Mouse (Mus musculus) G1E-ER4 (cell line): ENCODE results near the gene Kif3a. TPM values are rescaled to one million over a fixed set of nuclear protein-coding genes. Genes with fewer than 3 reads are reported as not detected.
A peak's percentile ranks its signal among the peaks of the same experiment; 100 is the strongest.

Experiments
- GATA1 ChIP-seq: IDR thresholded peaks from one replicate; pipeline ENCODE4 v1.8.0; 2012; ENCODE audit warnings: low read length, inconsistent platforms
- polyA plus RNA-seq: library from polyadenylated mRNA; stranded (reverse); fragments of >175 nt; gene quantifications from 2 replicates; pipeline ENCODE4 v1.2.3, GENCODE M21; 2012

Gene Kif3a
- polyA plus RNA-seq, 1 experiment = 6.9 TPM

DNA sequence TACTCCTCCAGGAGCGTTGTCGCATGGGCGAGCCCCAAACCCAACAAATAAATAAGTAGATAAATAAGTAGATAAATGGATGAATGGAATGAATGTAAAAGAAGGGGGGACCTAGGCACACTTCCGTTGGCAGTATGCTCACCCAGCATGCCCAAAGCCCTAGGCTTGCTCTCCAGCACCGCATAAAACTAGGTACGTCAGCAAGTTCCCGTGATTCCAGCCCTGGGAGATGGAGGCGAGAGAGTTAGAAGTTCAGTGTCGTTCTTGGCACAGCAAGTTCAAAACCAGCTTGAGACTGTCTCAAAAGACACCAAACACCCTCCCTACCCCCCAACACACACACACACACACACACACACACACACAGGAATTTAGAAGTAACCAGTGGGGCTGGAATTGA lies 37.2 kb upstream of the Kif3a start:
- TF ChIP-seq GATA1 = no peak

DNA sequence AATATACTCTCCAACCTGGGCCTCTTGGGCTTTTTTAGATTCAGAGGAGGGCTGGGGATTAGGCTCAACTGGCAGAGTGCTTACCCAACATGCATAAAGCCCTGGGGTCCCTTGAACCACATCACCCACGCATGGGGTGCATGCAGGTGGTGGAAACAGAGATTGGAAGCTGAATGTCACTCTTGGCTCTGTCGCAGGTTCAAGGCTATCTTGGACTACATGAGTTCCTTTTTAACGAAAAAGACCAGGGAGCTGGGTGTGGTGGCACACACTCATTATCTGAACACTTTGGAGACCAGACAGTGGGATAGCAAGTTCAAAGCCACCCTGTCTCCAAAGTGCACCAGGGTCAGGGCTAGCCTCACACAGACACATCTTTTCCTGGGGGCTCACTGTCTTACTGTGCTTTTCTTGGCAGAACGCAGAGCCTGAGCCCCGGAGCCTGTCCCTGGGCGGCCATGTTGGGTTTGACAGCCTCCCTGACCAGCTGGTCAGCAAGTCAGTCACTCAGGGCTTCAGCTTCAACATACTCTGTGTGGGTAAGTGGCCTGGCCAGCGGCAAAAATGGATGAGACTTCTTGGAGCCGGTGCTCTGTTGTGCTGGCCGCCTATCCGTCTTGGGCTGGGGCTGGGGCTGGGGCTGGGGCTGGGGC lies 35.5 kb upstream of the Kif3a start:
- TF ChIP-seq GATA1 = no peak

GRCm38 (mm10) chr11:53532231-53532620 lies 35.0 kb upstream of the Kif3a start:
- TF ChIP-seq GATA1 = no peak

- TF ChIP-seq GATA1 = no peak
Observed at GRCm38 (mm10) chr11:53539002-53539491, 28.1 kb upstream of the Kif3a start.

DNA sequence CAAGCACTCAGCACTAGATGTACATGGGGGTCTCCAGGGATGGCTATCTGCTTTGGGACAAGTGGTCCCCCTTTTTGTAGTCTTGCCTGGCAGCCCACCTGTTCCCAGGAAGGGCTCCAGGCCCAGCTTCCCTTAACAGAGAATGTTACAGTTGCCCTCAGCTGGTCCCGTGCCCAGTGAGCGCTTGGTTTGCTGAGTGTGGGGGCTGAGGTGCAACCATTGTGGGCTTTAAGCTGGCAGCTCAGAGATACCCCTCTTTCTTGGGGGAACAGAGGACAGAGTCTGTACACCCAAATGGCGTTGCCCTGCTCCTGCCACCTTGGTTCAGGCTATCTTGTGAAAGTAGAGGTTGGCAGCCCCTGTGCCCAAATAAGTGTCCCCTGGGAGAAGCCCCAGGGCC lies 26.8 kb upstream of the Kif3a start:
- TF ChIP-seq GATA1 = no peak

DNA sequence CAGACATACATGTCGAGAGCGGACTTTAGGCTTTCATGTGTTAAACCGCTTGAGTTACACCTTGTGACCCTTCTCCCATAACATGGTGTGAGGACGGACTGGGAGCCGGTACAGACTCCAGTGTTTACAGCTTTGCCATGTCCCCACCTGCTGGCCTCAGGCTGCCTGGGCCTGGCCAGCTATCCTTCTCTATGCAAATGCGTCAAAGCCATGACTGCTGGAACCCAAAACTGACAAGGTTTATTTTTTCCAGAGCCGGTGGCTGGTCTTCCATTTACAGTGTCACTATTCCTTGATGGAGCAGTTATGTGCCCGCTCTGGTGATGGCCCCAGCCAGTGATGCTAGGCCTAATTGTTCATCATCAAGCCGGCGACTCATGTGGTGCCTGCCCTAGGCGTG lies 26.0 kb upstream of the Kif3a start:
- no peak for TF ChIP-seq GATA1

DNA sequence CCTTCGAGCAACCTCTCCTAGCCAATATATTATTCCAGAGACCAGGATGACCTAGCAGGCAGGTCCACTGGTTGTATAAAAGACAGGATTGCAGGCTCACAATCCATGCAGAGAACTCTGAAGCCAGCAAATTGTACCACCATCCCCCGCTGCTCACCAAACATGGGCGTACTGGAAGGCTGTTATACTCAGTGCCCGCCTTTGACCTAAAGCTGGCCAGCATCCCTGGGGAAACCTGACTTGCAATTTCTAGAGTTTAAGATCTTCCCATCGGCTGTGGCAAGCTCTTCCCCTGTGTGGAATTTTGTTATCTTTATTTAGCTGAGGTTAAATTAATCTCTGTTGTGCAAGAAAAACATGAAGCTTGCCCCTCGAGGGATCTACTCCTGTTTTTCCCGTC lies 24.2 kb upstream of the Kif3a start:
- TF ChIP-seq GATA1 = no peak

- no peak for TF ChIP-seq GATA1
Observed at GRCm38 (mm10) chr11:53546271-53546670, 20.9 kb upstream of the Kif3a start.

DNA sequence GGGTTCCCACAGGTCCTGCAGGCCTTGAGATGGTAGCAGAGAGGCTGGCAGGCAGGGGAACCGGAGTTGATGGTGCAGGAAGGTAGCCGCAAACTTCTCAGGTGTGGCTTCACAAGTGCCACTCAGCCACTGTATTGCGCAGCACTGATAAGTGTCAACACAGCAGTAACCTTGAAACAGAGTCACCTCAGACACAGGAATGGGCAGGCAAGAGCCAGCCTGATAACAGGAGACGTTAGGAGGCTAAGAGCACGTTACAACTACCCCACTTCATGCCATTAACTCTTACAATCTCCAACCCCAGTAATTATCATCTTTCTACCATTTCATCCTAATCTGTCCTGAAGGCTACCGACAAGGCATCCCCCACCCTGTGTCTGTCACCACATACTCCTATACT lies 19.6 kb upstream of the Kif3a start:
- TF ChIP-seq GATA1 = no peak

DNA sequence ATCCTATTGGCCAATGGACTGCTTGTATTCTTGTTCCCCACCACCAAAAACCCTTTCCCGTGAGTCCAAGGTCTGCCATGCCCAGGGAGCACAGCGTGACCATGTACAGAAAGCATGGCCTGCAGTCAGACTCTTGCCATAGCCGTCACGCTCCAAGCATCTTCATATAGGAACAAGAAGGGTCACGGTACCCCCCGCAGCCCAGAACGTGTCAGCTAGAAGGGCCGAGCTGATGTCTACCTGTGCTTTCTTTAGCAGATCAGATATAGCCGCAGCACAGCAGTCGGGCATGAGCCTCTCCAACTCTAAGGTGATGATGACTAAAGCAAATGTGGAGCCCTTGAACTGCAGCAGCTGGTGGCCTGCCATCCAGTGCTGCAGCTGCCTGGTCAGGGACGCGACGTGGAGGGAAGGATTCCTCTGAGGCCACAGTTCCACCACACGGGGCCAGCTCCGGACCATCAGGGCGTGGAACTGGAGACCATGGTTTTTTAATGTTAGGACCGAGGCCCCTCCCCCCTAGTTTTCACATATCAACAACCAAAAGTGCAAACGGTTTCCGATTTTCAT lies 19.1 kb upstream of the Kif3a start:
- no peak for TF ChIP-seq GATA1

DNA sequence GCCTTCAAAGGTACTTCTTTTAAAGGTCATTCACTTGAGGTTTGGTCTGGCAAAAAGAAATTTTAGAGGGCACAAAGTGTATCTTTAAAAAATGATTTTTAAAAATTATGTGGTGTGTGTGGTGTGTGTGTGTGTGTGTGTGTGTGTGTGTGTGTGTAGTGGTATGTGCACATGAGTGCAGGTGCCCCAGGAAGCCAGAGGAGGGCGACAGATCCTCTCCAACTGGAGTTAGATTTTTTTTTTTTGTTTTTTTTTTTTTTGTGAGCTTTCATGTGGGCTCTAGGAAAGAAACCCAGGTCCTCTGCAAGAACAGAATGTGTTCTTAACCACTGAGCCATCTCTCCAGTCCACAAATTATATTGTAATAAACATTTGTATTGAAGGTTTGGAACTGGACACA lies 16.5 kb upstream of the Kif3a start:
- no peak for TF ChIP-seq GATA1

DNA sequence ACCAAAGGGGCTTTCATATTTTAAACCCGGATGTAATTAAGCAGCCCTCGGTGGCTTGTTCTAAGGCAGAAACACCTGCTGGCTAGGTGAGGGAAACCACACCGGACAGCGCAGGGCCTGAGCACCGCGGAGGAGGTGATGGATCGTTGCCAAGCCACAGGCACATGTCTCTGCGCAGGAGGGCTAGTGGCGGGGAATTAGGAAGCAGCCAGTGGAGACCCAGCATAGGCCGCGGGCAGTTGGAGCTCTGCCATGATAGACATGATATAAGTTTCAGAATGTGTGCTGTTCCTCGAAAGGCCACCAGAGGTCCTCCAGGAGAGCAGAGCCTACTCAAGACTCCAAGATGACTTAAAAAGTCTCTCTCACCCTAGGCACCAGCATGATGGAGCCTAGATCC lies 15.4 kb upstream of the Kif3a start:
- TF ChIP-seq GATA1 = no peak

GRCm38 (mm10) chr11:53561986-53562385 lies 5.2 kb upstream of the Kif3a start:
- peak; percentile 55 for TF ChIP-seq GATA1

GRCm38 (mm10) chr11:53566646-53567045 lies 533 bp upstream of the Kif3a start:
- TF ChIP-seq GATA1 = no peak

- no peak for TF ChIP-seq GATA1
Observed at GRCm38 (mm10) chr11:53580562-53580961, 13.4 kb downstream of the Kif3a start.

GRCm38 (mm10) chr11:53583151-53583550 lies 16.0 kb downstream of the Kif3a start:
- no peak for TF ChIP-seq GATA1

GRCm38 (mm10) chr11:53584849-53585248 lies 17.7 kb downstream of the Kif3a start:
- no peak for TF ChIP-seq GATA1
